Mouse (Mus musculus) subcutaneous adipose tissue, adult 2 months (tissue): ENCODE results near the gene Acadsb. TPM values are rescaled to one million over a fixed set of nuclear protein-coding genes. Genes with fewer than 3 reads are reported as not detected.

Experiments used
- polyA plus RNA-seq: library from polyadenylated mRNA; depleted of rRNA; stranded (reverse); fragments of >200 nt; gene quantifications from 2 replicates; pipeline ENCODE4 v1.2.3, GENCODE M21; 2012; ENCODE audit warnings: low replicate concordance; rRNA removed

Acadsb gene
- polyA plus RNA-seq: 28.5 and 40.5 TPM in 2 replicates

GRCm38 (mm10) chr7:131410416-131411058 is at the start of gene Acadsb, which contains the start of gene Ikzf5:
Acadsb (plus strand) TSS chr7:131410601.
Ikzf5 (minus strand) TSS chr7:131410521.

GRCm38 (mm10) chr7:131362615-131363300 is 47.6 kb upstream of the Acadsb start, which contains the start of gene 2310057M21Rik:
2310057M21Rik (minus strand) TSS chr7:131362759.

GRCm38 (mm10) chr7:131370648-131371469 is 39.5 kb upstream of the Acadsb start, which contains the start of gene Pstk:
Pstk (plus strand) TSS chr7:131371141.

Other genes starting within 250 kb of the Acadsb start
- not detected in 2 replicates for gene 5430419D17Rik, start 236.2 kb upstream of the Acadsb start, polyA plus RNA-seq
- gene Cuzd1, start 88.3 kb upstream of the Acadsb start, polyA plus RNA-seq: 0.49 and 2.1 TPM in 2 replicates
- not detected in 2 replicates for gene Fam24b, start 81.1 kb upstream of the Acadsb start, polyA plus RNA-seq
- gene Fam24a, start 76.7 kb upstream of the Acadsb start, polyA plus RNA-seq: not detected in 2 replicates
- gene 2310057M21Rik, start 47.8 kb upstream of the Acadsb start, polyA plus RNA-seq: 5.7 and 7.4 TPM in 2 replicates
- gene Pstk, start 39.5 kb upstream of the Acadsb start, polyA plus RNA-seq: 41.3 and 57.2 TPM in 2 replicates
- gene Ikzf5, start 80 bp upstream of the Acadsb start, polyA plus RNA-seq: 11.9 and 17.3 TPM in 2 replicates
- not detected in 2 replicates for gene Hmx3, start 132.3 kb downstream of the Acadsb start, polyA plus RNA-seq
- not detected in 2 replicates for gene Hmx2, start 138.2 kb downstream of the Acadsb start, polyA plus RNA-seq
- gene Bub3, start 149.6 kb downstream of the Acadsb start, polyA plus RNA-seq: 68.4 and 94.8 TPM in 2 replicates